38 mouse cellular contexts compared by ENCODE assay signal in genomic region chr8:20902527-20902926, GRCm38 (mm10). TPM values are rescaled to one million over a fixed set of nuclear protein-coding genes. Genes with fewer than 3 reads are reported as not detected.
"Had no signal": no experiment of that assay in that cellular context is flagged by ENCODE, and none has a peak within 500 bp of the region (broad histone marks: within the 10 kb centered on the region; RNA-seq: fewer than 3 reads in every experiment).

Gene Gm15056 (minus strand): TSS chr8:20902627.

- H3K27me3 ChIP-seq: embryonic facial prominence, embryonic 12.5 days; embryonic facial prominence, embryonic 13.5 days; embryonic facial prominence, embryonic 15.5 days; forebrain, embryonic 12.5 days; forebrain, embryonic 13.5 days; forebrain, embryonic 15.5 days had no signal

- H3K36me3 ChIP-seq: embryonic facial prominence, embryonic 10.5 days; embryonic facial prominence, embryonic 12.5 days; embryonic facial prominence, embryonic 13.5 days; embryonic facial prominence, embryonic 15.5 days; forebrain, embryonic 10.5 days; forebrain, embryonic 12.5 days; forebrain, embryonic 15.5 days; heart, embryonic 10.5 days had no signal

- ATAC-seq: forebrain, embryonic 13.5 days; forebrain, embryonic 14.5 days; forebrain, embryonic 15.5 days; forebrain, embryonic 16.5 days had no signal

- H3K9me3 ChIP-seq: embryonic facial prominence, embryonic 15.5 days had no signal

- DNase-seq: cerebellum, adult 8-10 months; cerebellum, adult 9-10 months; cerebellum, adult 9-11 months; cerebellum, postnatal 10 days; cerebellum, postnatal 14 days; cerebellum, postnatal 25 days; cerebellum, postnatal 36 days; embryo, embryonic 11 days; gastrocnemius, adult 2 months; gastrocnemius, postnatal 10 days; gastrocnemius, postnatal 14 days; gastrocnemius, postnatal 25 days; gastrocnemius, postnatal 36 days; heart, adult 18-20 months; heart, adult 2 months had no signal

- H3K4me2 ChIP-seq: embryonic facial prominence, embryonic 12.5 days; embryonic facial prominence, embryonic 13.5 days; embryonic facial prominence, embryonic 15.5 days; forebrain, embryonic 12.5 days; forebrain, embryonic 13.5 days; forebrain, embryonic 15.5 days had no signal

- H3K27ac ChIP-seq: embryonic facial prominence, embryonic 10.5 days; embryonic facial prominence, embryonic 12.5 days; embryonic facial prominence, embryonic 13.5 days; embryonic facial prominence, embryonic 15.5 days; forebrain, embryonic 10.5 days; forebrain, embryonic 12.5 days; forebrain, embryonic 13.5 days; forebrain, embryonic 15.5 days; gastrocnemius, adult 2 months; heart, adult 2 months; heart, embryonic 10.5 days had no signal

- H3K4me1 ChIP-seq: embryonic facial prominence, embryonic 10.5 days; embryonic facial prominence, embryonic 12.5 days; embryonic facial prominence, embryonic 13.5 days; embryonic facial prominence, embryonic 15.5 days; forebrain, embryonic 10.5 days; forebrain, embryonic 12.5 days; forebrain, embryonic 13.5 days; forebrain, embryonic 15.5 days; heart, embryonic 10.5 days had no signal

- H3K4me3 ChIP-seq: embryonic facial prominence, embryonic 10.5 days; embryonic facial prominence, embryonic 12.5 days; embryonic facial prominence, embryonic 13.5 days; embryonic facial prominence, embryonic 15.5 days; erythroblast, embryonic 14.5 days; forebrain, embryonic 10.5 days; forebrain, embryonic 12.5 days; forebrain, embryonic 13.5 days; forebrain, embryonic 15.5 days; gastrocnemius, adult 2 months; heart, adult 2 months; heart, embryonic 10.5 days had no signal

- H3K9ac ChIP-seq: embryonic facial prominence, embryonic 12.5 days; embryonic facial prominence, embryonic 13.5 days; embryonic facial prominence, embryonic 15.5 days; forebrain, embryonic 12.5 days; forebrain, embryonic 13.5 days; forebrain, embryonic 15.5 days had no signal

RNA-seq across cellular contexts. Expression of gene Gm15056, which starts in this region (rescaled TPM):
- total RNA-seq: common myeloid progenitor, adult 5-6 weeks; gastrocnemius, adult 18-20 months; gastrocnemius, adult 2 months; gastrocnemius, adult 8-10 months; gastrocnemius, postnatal 10 days; gastrocnemius, postnatal 14 days; gastrocnemius, postnatal 25 days; gastrocnemius, postnatal 36 days; gastrocnemius, postnatal 4 days; granulocyte monocyte progenitor cell, adult 5-6 weeks; heart, adult 18-20 months; heart, adult 2 months; heart, adult 8-10 months had no signal
- polyA plus RNA-seq: cortical plate, adult 2 months; embryonic facial prominence, embryonic 10.5 days; embryonic facial prominence, embryonic 11.5 days; embryonic facial prominence, embryonic 12.5 days; embryonic facial prominence, embryonic 13.5 days; embryonic facial prominence, embryonic 14.5 days; embryonic facial prominence, embryonic 15.5 days; erythroblast, embryonic 14.5 days; forebrain, embryonic 10.5 days; forebrain, embryonic 11.5 days; forebrain, embryonic 12.5 days; forebrain, embryonic 13.5 days; forebrain, embryonic 14.5 days; forebrain, embryonic 15.5 days; forebrain, embryonic 16.5 days; frontal cortex, adult 2 months; heart, adult 2 months; heart, embryonic 10.5 days had no signal
